Mouse (Mus musculus) forebrain, embryonic 16.5 days (tissue): ENCODE measurements at regions not wholly inside any gene's neighbourhood (a gene's known extent, or its start where the extent isn't known, plus 50 kb on each side); places are given as distances from the start of the nearest gene placed in this dataset.

Source experiments
- ATAC-seq: fragments of 200-750 bp; cut with Nextera tagmentation; 2 replicates; pipeline ENCODE4 v1.8.0; 2017; ENCODE audit warnings: mild to moderate bottlenecking, moderate library complexity
- H3K27ac ChIP-seq: fragments of 300-500 bp; sonication (generic); 2 replicates; pipeline ENCODE4 v1.5.1; 2014; ENCODE audit warnings: low read length, control low read depth
- H3K27me3 ChIP-seq: fragments of 300-500 bp; sonication (generic); replicated peaks from 2 replicates; pipeline ENCODE4 v1.6.1; 2014; ENCODE audit warnings: low read length; ENCODE audit not compliant: control insufficient read depth, insufficient read depth
- H3K36me3 ChIP-seq: fragments of 300-500 bp; sonication (generic); 2 replicates; pipeline ENCODE4 v1.6.1; 2014; ENCODE audit not compliant: control insufficient read depth, insufficient read depth
- H3K4me1 ChIP-seq: fragments of 300-500 bp; sonication (generic); replicated peaks from 2 replicates; pipeline ENCODE4 v1.6.1; 2014; ENCODE audit warnings: low read length; ENCODE audit not compliant: control insufficient read depth, insufficient read depth
- H3K4me2 ChIP-seq: fragments of 300-500 bp; sonication (generic); 2 replicates; pipeline ENCODE4 v1.6.1; 2014; ENCODE audit warnings: mild to moderate bottlenecking, low read length, control low read depth
- H3K4me3 ChIP-seq: fragments of 300-500 bp; sonication (generic); replicated peaks from 2 replicates; pipeline ENCODE4 v1.5.1; 2014; ENCODE audit warnings: mild to moderate bottlenecking, low read length, control low read depth
- H3K9ac ChIP-seq: fragments of 300-500 bp; sonication (generic); replicated peaks from 2 replicates; pipeline ENCODE4 v1.6.1; 2014; ENCODE audit warnings: low read depth, low read length, control low read depth
- H3K9me3 ChIP-seq: fragments of 300-500 bp; sonication (generic); 2 replicates; pipeline ENCODE4 v1.6.1; 2016; ENCODE audit warnings: low read length; ENCODE audit not compliant: control insufficient read depth
- WGBS: fragments of 180-500 bp; shearing (Covaris S2); extraction: QIAGEN DNeasy Blood & Tissue Kit; methylation state at CpG from one replicate; pipeline ENCODE4 v1.1.7; 2014; 5-methylcytosine and 5-hydroxymethylcytosine counted together

DNA sequence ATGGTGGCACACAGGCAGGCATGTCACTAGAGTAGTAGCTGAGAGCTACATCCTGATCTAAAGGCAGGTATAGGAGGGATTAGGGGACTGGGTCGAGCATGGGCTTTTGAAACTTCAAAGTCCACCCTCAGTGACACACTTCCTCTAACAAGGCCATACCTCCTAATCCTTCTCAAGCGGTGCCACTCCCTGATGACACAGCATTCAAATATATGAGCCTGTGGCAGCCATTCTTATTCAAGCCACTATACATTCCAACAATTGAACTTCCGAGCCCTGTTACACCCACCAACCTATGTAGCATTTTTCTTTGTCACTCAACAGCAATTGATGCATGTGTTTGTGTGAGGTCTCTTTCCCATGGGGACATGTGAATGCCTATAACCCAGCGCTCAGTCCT, 192.4 kb downstream of the Ppp4r2 start:
- no peak overlapping the region for H3K9ac ChIP-seq
- H3K36me3 ChIP-seq: no peaks in the 10 kb centered on the region
- no peaks in the 10 kb centered on the region for H3K4me1 ChIP-seq
- no peaks in the 10 kb centered on the region for H3K27me3 ChIP-seq
- H3K4me3 ChIP-seq: no peak overlapping the region
- no peaks in the 10 kb centered on the region for H3K9me3 ChIP-seq
- H3K27ac ChIP-seq: no peak overlapping the region
- ATAC-seq: no peak
- no peak overlapping the region for H3K4me2 ChIP-seq
- WGBS: 86% methylated on average over 4 of the region's 4 CpGs

DNA sequence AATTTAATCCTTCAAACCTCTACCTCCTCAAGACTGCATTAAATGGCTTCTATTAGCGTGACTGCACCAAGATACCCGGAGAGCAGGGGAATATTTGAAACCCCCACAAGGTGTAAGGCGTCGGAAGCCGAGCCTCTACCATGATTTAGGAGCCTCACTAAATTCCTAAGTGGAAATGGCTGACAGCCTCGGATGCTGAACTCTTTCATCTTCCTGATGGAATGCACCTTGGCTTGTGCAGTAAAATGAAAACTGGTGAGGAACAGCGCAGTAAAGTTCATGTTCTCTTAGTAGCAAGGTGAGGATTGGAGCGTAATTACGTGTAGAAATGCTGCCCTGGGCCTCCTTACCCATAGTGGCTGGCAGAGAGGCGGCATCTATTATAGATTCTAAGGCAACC, 194.0 kb downstream of the Ppp4r2 start:
- Histone ChIP-seq H3K27ac (no peak overlapping the region), H3K4me2 (no peak overlapping the region), H3K9me3 (no peaks in the 10 kb centered on the region), H3K36me3 (no peaks in the 10 kb centered on the region), H3K9ac (no peak overlapping the region), H3K4me3 (no peak overlapping the region), H3K4me1 (no peaks in the 10 kb centered on the region), H3K27me3 (no peaks in the 10 kb centered on the region)
- 76% methylated on average over 10 of the region's 10 CpGs for WGBS
- no peak for ATAC-seq

DNA sequence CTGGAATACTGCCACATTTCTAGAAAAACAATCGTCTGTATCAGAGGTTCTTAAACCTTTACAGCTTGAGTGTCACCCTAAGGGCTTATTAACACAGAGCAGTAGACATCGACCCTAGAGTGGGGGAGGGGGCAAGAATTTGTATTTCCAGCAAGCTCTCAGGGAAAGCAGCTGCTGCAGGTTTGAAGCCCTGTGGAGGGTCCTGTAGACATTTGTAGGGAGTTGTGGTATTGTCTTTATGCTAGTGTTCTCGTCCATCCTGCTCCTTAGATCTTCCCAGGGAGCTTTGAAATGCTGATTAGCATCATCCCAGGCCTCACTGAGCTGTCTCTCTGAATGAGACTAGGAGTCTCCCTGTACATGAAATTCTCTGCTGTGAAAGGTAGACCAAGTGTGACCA, 196.0 kb downstream of the Ppp4r2 start:
- no peak for ATAC-seq
- no peaks in the 10 kb centered on the region for H3K36me3 ChIP-seq
- H3K27me3 ChIP-seq: no peaks in the 10 kb centered on the region
- H3K4me1 ChIP-seq: no peaks in the 10 kb centered on the region
- H3K9ac ChIP-seq: no peak overlapping the region
- H3K27ac ChIP-seq: no peak overlapping the region
- H3K4me2 ChIP-seq: no peak overlapping the region
- no peaks in the 10 kb centered on the region for H3K9me3 ChIP-seq
- 35% methylated on average over 3 of the region's 3 CpGs for WGBS
- no peak overlapping the region for H3K4me3 ChIP-seq

DNA sequence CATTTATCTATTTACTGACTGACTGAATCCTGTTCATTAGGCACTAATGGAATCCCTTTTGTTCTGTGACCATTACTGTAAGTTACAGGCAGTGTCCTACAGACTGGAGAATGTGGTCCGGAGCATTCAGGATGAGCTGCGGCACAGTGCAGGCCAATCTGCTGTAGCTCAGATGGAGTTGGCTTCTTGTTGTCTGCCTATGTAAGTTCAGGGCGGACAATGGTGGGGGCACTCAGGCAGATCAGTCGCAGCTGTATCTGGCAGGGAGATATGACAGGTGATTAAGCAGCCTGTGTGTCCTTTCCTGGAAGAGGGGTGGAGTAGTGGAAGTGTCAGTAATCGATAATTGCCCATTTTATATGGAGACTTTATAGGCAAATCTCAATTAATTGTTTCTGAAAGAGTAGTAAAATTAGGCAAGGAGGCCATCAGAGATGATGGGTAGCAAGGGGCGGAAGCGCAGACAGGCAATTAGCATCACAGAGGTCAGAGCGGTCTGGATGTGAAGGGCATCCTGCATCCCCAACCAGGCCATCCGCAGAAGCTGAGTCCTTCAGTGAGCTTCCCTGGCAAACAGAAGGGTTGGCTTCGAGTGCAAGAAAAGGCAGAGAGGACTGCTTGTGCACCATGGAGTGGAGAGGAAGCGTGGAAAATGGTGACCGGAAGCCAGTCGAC, 197.2 kb downstream of the Ppp4r2 start:
- no peak overlapping the region for H3K4me2 ChIP-seq
- no peak overlapping the region for H3K4me3 ChIP-seq
- H3K27me3 ChIP-seq: no peaks in the 10 kb centered on the region
- H3K9me3 ChIP-seq: no peaks in the 10 kb centered on the region
- ATAC-seq: no peak
- H3K27ac ChIP-seq: no peak overlapping the region
- H3K9ac ChIP-seq: no peak overlapping the region
- no peaks in the 10 kb centered on the region for H3K36me3 ChIP-seq
- 87% methylated on average over 13 of the region's 13 CpGs for WGBS
- no peaks in the 10 kb centered on the region for H3K4me1 ChIP-seq

DNA sequence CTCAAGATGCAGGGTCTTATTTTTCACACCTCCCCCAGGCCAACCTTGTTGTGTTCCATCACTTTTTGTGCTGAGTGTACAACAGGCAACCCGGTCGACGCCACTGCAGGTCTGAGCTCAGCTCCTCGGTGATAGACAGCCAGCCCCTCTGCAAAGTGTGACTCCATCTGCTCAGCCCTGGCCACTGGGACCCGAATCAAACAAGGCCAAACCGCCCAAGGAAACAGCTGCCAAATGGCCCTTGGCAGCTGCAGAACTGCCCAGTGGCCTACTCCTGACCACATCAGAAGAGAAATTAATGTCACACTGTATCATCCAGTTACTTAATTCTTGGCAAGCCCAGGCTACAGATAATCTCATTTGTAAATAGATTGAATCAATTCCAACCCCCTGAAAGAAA, 213.3 kb downstream of the Ppp4r2 start:
- no peak overlapping the region; the same call in 1 of the 2 replicates for H3K27ac ChIP-seq

DNA sequence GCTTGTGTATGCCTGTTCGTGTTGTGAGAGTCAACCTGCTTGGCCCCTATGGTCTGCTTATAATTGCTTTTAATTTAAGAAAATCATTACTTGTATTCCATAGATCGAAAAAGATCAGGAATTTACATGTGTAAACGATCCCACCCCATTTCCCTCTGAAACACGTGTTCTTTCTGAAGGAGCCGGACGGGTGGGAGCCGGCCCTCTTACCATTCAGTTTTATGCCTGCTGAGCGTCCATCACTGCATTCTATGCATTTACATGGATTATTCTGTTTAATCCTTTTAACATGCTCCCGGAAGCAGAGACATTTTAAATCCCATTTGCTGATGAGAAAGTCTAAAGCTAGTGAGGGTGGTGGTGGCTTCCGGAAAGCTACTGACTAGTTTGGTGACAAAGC, 213.8 kb downstream of the Ppp4r2 start:
- Histone ChIP-seq H3K27ac (no peak overlapping the region), H3K4me3 (no peak overlapping the region), H3K9me3 (no peaks in the 10 kb centered on the region), H3K4me1 (peaks cover 8% of the 10 kb centered on the region), H3K27me3 (no peaks in the 10 kb centered on the region), H3K4me2 (no peak overlapping the region), H3K36me3 (no peaks in the 10 kb centered on the region), H3K9ac (no peak overlapping the region)
- ATAC-seq: peak; percentile 28; the same call in 1 of the 2 replicates
- WGBS: 54% methylated on average over 10 of the region's 10 CpGs

More for the DNA sequence above, 213.3 kb downstream of the Ppp4r2 start:
- Histone ChIP-seq H3K36me3 (no peaks in the 10 kb centered on the region), H3K9me3 (no peaks in the 10 kb centered on the region), H3K27me3 (no peaks in the 10 kb centered on the region), H3K4me3 (no peak overlapping the region), H3K4me1 (peaks cover 8% of the 10 kb centered on the region), H3K4me2 (no peak overlapping the region), H3K9ac (no peak overlapping the region)
- 41% methylated on average over 6 of the region's 6 CpGs for WGBS
- ATAC-seq: peak; percentile 84

DNA sequence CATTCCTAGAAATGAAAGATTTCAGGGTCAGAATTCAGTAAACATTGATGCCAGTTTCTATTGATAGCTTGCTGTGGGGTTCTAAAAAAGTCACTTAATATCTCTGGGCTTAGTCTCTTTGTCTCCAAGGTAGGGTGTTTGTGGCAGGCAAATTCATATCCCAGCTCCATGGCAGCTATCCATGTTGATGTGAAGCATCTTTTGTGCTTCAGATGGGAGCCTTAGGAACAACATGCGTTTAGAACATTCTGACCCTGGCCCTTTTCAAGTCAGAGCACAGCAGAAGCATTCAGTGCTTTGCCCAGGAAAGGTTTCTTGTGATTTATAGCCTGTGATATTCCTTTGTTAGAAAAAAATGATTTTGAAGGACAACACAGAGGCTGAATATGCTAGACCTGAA, 215.0 kb downstream of the Ppp4r2 start:
- Histone ChIP-seq H3K4me2 (no peak overlapping the region), H3K9ac (no peak overlapping the region), H3K4me3 (no peak overlapping the region), H3K4me1 (peaks cover 8% of the 10 kb centered on the region), H3K27ac (no peak overlapping the region), H3K27me3 (no peaks in the 10 kb centered on the region), H3K9me3 (no peaks in the 10 kb centered on the region), H3K36me3 (no peaks in the 10 kb centered on the region)
- ATAC-seq: no peak
- WGBS: 64% methylated on average over 1 of the region's 1 CpGs

DNA sequence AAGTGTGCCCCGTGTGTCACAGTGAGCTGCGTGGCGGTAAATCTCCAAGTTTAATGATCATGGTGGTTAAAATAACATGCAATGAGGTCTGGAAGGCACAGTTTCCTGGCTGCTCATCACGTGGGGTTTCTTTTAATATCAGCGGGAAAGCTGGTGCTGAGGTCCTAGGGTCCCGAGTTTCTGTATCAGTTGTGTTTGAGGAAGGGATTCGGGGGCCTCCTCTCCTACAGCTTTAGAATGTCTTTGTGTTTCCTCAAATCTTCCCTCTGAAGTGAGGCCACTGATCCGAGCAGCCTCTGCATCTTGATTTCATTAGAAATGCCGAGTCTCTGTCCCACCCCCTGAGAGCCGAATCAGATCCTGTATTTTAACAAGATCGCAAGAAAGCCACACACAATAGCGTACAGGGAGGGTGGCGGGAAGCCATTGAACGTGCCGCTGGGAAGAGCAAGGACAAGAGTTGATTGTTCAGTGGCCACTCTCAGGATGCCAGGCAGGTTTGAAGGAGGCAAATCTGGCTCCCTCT, 215.5 kb downstream of the Ppp4r2 start:
- Histone ChIP-seq H3K27ac (no peak overlapping the region; the same call in 1 of the 2 replicates), H3K4me1 (peaks cover 8% of the 10 kb centered on the region), H3K27me3 (no peaks in the 10 kb centered on the region), H3K4me3 (no peak overlapping the region), H3K9me3 (no peaks in the 10 kb centered on the region), H3K9ac (no peak overlapping the region), H3K4me2 (peak overlapping the region; percentile 8; the same call in 1 of the 2 replicates), H3K36me3 (no peaks in the 10 kb centered on the region)
- ATAC-seq: peak; percentile 54
- 25% methylated on average over 15 of the region's 15 CpGs for WGBS

DNA sequence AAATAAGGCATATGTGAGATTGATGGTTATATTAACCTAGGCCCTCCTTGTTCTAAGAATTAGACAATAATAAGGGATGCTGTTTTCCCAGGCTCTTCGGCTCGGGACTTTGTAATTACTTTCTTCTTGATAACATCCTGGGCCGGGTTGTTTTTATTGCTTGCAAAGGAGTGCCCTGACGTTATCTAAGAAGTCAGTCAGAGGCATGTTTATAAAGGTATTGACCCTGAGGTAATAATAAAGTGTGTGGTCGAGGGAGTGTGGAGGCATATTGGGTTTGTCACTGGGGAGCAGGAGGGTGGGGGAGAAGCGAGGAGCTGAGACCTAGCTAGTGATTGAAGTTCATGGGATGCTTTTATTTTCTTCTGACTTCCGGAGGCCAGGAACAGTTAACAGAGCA, 221.5 kb downstream of the Ppp4r2 start:
- H3K4me1 ChIP-seq: no peaks in the 10 kb centered on the region
- no peak overlapping the region for H3K27ac ChIP-seq
- H3K27me3 ChIP-seq: no peaks in the 10 kb centered on the region
- no peak overlapping the region for H3K9ac ChIP-seq
- H3K4me2 ChIP-seq: no peak overlapping the region
- H3K9me3 ChIP-seq: no peaks in the 10 kb centered on the region
- 83% methylated on average over 7 of the region's 7 CpGs for WGBS
- no peaks in the 10 kb centered on the region for H3K36me3 ChIP-seq
- H3K4me3 ChIP-seq: no peak overlapping the region
- no peak for ATAC-seq

DNA sequence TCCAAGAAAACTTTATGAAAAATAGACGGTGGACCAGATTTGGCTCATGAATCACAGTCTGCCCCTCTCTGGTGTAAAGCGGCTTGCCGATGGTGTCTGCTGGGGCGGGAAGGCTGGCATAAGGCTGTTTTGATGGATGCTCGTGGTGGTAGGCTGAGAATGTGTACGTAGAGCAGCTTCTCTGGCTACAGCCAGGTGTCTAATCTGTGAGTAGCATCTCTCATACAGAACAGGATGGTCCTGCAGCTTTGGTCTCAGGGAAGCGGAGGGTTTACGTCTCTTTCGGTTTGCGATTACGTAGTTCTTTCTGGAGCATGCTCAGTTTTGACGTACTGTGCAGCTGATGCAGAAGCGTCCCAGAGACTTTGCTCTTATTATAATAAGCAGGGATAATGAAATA, 222.9 kb downstream of the Ppp4r2 start:
- 82% methylated on average over 13 of the region's 13 CpGs for WGBS

More for the DNA sequence above, 222.9 kb downstream of the Ppp4r2 start:
- H3K27me3 ChIP-seq: no peaks in the 10 kb centered on the region
- no peak overlapping the region for H3K4me3 ChIP-seq
- no peaks in the 10 kb centered on the region for H3K9me3 ChIP-seq
- no peaks in the 10 kb centered on the region for H3K4me1 ChIP-seq
- no peak for ATAC-seq
- H3K36me3 ChIP-seq: no peaks in the 10 kb centered on the region
- H3K4me2 ChIP-seq: no peak overlapping the region
- no peak overlapping the region for H3K9ac ChIP-seq
- no peak overlapping the region for H3K27ac ChIP-seq
